In the genomic region with DNA sequence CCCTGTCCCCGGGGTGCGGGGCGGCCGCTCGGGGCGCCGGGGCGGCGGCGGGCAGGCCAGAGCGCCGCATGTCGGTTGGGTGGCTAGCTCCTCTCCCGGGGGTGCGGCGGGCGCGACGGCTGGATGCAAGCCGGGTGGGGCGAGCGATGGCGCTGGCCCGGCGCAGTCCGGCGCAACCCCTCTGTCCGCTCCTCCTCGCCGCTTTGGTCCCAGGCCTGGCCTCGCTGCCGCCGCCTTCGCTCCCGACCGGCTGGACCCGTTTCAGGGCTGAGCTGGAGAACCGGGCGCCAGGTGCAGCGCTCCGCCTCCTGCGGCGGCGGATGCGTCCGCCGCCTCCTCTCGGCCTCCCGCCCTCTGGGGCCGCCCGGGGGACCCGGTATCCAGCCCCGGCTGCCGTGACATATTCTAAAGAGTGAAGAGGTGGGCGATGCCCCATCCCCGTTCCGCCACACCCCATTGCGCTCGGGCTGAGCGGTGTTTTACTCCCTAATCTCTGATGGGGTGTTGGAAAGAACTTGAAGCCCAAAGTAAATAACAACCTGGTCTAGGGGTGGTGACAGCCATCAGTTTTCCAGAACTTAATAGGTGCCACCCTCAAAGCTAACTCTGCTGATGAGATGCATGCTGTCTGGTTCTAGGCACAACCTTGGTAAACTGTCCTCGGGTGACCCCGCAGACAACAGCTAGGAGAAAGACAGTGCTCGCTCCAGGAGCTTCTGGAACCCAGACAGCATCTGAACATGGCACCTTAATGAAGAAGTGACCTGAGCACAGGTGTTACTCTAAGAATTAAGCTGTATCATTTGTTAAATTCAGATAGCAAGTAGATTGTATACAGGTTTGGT, we compare ENCODE assay signal across 8 mouse cellular contexts. TPM values are rescaled to one million over a fixed set of nuclear protein-coding genes. Genes with fewer than 3 reads are reported as not detected.
DNase-seq lines count a peak whose midpoint lies in the region; ATAC-seq and TF ChIP-seq lines count a peak whose summit lies in the region.

A gene (minus strand): TSS at position 407 of the 845 bp plus-strand sequence.

- no peaks in the 10 kb centered on the region for H3K9me3 ChIP-seq in MEL (replicated peaks; ENCODE audit: insufficient read depth, low read length)
- no peaks in the 10 kb centered on the region for H3K9me3 ChIP-seq in hindbrain, embryonic 11.5 days (ENCODE audit: control insufficient read depth, low read length)

- TF ChIP-seq POLR2A in MEL (IDR thresholded peaks at IDR 0.05; ENCODE audit: control insufficient read depth in 1 of 2, insufficient read depth in 1 of 2, low read depth in 1 of 2, low read length in 2 of 2, poor library complexity in 1 of 2), result no peak; a peak in 1 of 4 replicates

- H3K4me2 ChIP-seq in hindbrain, embryonic 11.5 days (replicated peaks; ENCODE audit: low read depth, low read length), result peak within 1 kb of the TSS; percentile 61

- peak within 1 kb of the TSS; percentile 82 for H3K9ac ChIP-seq in MEL (ENCODE audit: control insufficient read depth, low read depth, low read length, poor library complexity, severe bottlenecking)
- peak within 1 kb of the TSS; percentile 89 for H3K9ac ChIP-seq in hindbrain, embryonic 11.5 days (ENCODE audit: low read depth, low read length)

- TF ChIP-seq CTCF in MEL (IDR thresholded peaks at IDR 0.05 in 2 of 3, conservative IDR thresholded peaks at IDR 0.05 in 1 of 3; ENCODE audit: control insufficient read depth in 1 of 3, insufficient read depth in 1 of 3, low read depth in 2 of 3, low read length in 3 of 3, poor library complexity in 1 of 3, severe bottlenecking in 1 of 3), result no peak

- TF ChIP-seq EP300 in MEL (IDR thresholded peaks at IDR 0.05; ENCODE audit: low read depth in 1 of 2, low read length in 2 of 2), result no peak; a peak in 1 of 4 replicates

- DNase-seq in MEL (ENCODE audit: low read depth, low spot score), result peak; percentile 51
- DNase-seq in cerebellum, adult 8-10 months, result peak; percentile 79
- DNase-seq in frontal cortex, postnatal 10 days (ENCODE audit: low spot score in 2 of 2), result peak; percentile 22 to 50
- peak; percentile 66 for DNase-seq in hindbrain, embryonic 11.5 days (ENCODE audit: low spot score)
- DNase-seq in layer of hippocampus, postnatal 25 days (ENCODE audit: extremely low spot score in 1 of 2, low spot score in 1 of 2), result peak; percentile 45 to 47
- peak; percentile 61 for DNase-seq in lung, postnatal 10 days
- DNase-seq in ovary, postnatal 10 days (ENCODE audit: low spot score), result peak; percentile 29
- DNase-seq in thymus, postnatal 10 days (ENCODE audit: low spot score in 2 of 2), result peak; percentile 50 to 56

- H3K4me1 ChIP-seq in MEL (ENCODE audit: control insufficient read depth in 1 of 2, insufficient read depth in 2 of 2, low read length in 2 of 2), result peaks cover 13 to 28% of the 10 kb centered on the region in 2 experiments
- H3K4me1 ChIP-seq in hindbrain, embryonic 11.5 days (replicated peaks; ENCODE audit: control insufficient read depth, insufficient read depth, low read length), result 0 out of 2 replicates have a peak, but pooled peaks cover 2% of the 10 kb centered on the region

- H3K27me3 ChIP-seq in MEL (ENCODE audit: control insufficient read depth in 1 of 2, insufficient read depth in 2 of 2, low read length in 2 of 2), result no peaks in the 10 kb centered on the region
- 0 out of 2 replicates have a peak, but pooled peaks cover 3% of the 10 kb centered on the region for H3K27me3 ChIP-seq in hindbrain, embryonic 11.5 days (ENCODE audit: control insufficient read depth, insufficient read depth, low read length)

- H3K36me3 ChIP-seq in MEL (ENCODE audit: control insufficient read depth in 1 of 2, insufficient read depth in 2 of 2, low read length in 2 of 2), result peaks cover 0 to 25% of the 10 kb centered on the region in 2 experiments; a peak in 2 of 4 replicates
- no peaks in the 10 kb centered on the region for H3K36me3 ChIP-seq in hindbrain, embryonic 11.5 days (ENCODE audit: control insufficient read depth, insufficient read depth, low read length)

- peak within 1 kb of the TSS; percentile 21; the same call in 1 of the 2 replicates for H3K27ac ChIP-seq in MEL (ENCODE audit: control insufficient read depth, low read depth, low read length)
- peak within 1 kb of the TSS; percentile 83 for H3K27ac ChIP-seq in hindbrain, embryonic 11.5 days (ENCODE audit: low read depth, low read length)

- peak within 1 kb of the TSS; percentile 86 to 88 for H3K4me3 ChIP-seq in MEL (ENCODE audit: control insufficient read depth in 1 of 2, insufficient read depth in 1 of 2, low read depth in 2 of 2, low read length in 2 of 2)
- peak within 1 kb of the TSS; percentile 84 for H3K4me3 ChIP-seq in hindbrain, embryonic 11.5 days (ENCODE audit: low read depth, low read length)

- 1% methylated on average over 48 of the region's 63 CpGs for WGBS in hindbrain, embryonic 11.5 days

- peak; percentile 76 for ATAC-seq in hindbrain, embryonic 11.5 days (ENCODE audit: low FRiP score)

- TF ChIP-seq RAD21 in MEL (IDR thresholded peaks at IDR 0.05; ENCODE audit: low read depth, low read length), result no peak

- peaks cover 5% of the 10 kb centered on the region; the same call in 1 of the 2 replicates for H3K79me2 ChIP-seq in MEL (ENCODE audit: control insufficient read depth, insufficient read depth, low read length, poor library complexity)

TF ChIP-seq in MEL, 35 proteins besides CTCF, POLR2A, EP300 and RAD21:
- TF ChIP-seq SIN3A (IDR thresholded peaks at IDR 0.05; ENCODE audit: low read length) (peak; percentile 36; the same call in 1 of the 2 replicates), UBTF (IDR thresholded peaks at IDR 0.05; ENCODE audit: borderline replicate concordance, insufficient read depth, low read depth, low read length) (0 out of 2 replicates have a peak, but pooled peaks have one; percentile 61), ZKSCAN1 (IDR thresholded peaks at IDR 0.05; ENCODE audit: low read depth, low read length) (no peak), NELFE (IDR thresholded peaks at IDR 0.05; ENCODE audit: low read depth, low read length) (no peak), ZNF384 (IDR thresholded peaks at IDR 0.05; ENCODE audit: low read depth, low read length) (no peak), KAT2A (conservative IDR thresholded peaks at IDR 0.05; ENCODE audit: low read depth, low read length) (no peak), HCFC1 (IDR thresholded peaks at IDR 0.05; ENCODE audit: low read depth, low read length) (no peak), ZC3H11A (IDR thresholded peaks at IDR 0.05; ENCODE audit: low read depth, low read length) (no peak), POLR2AphosphoS2 (IDR thresholded peaks at IDR 0.05; ENCODE audit: low read length) (no peak), CHD1 (IDR thresholded peaks at IDR 0.05; ENCODE audit: low read depth, low read length) (no peak), JUND (IDR thresholded peaks at IDR 0.05; ENCODE audit: low read depth, low read length) (no peak), MAFK (IDR thresholded peaks at IDR 0.05; ENCODE audit: borderline replicate concordance, low read depth, low read length) (no peak), CHD2 (IDR thresholded peaks at IDR 0.05; ENCODE audit: low read length) (no peak), GATA1 (IDR thresholded peaks at IDR 0.05; ENCODE audit: low read depth, low read length) (no peak), MAX (IDR thresholded peaks at IDR 0.05; ENCODE audit: low read length) (no peak), POLR2AphosphoS5 (IDR thresholded peaks at IDR 0.05; ENCODE audit: borderline replicate concordance, low read depth, low read length) (no peak)

RNA-seq across cellular contexts. Expression of the gene that starts here (rescaled TPM):
- total RNA-seq in MEL (2012; rRNA removed), result 2.9 and 4.3 TPM in 2 replicates
- polyA plus RNA-seq in MEL (2012; ENCODE audit: insufficient read depth in 1 of 2, insufficient read length in 2 of 2, low read depth in 1 of 2, low replicate concordance in 2 of 2, missing spikeins in 1 of 2), result 1 to 10 TPM in 1 of 2 experiments, not detected in 1; 6.4 TPM
- polyA plus RNA-seq in hindbrain, embryonic 11.5 days (2014; fragmentation: Nextera tagmentation; extraction: Ambion mirVana), result 5.0 and 6.6 TPM in 2 replicates
- 10 to 100 TPM; 71.1 to 75.3 TPM for total RNA-seq in layer of hippocampus, postnatal 25 days (2021)

Comparison
In these comparisons a context has a peak if more than half of its experiments do, and no peak if none do; other contexts are left out.
1. Peak in every context shown above with its lines: DNase-seq, ATAC-seq, H3K4me3 ChIP-seq and H3K27ac ChIP-seq.
2. RNA of the gene that starts here (total RNA-seq): 71.1 to 75.3 TPM in layer of hippocampus, postnatal 25 days; 2.9 to 4.3 TPM in MEL; every median in the first group is over 10 times any median in the second.
3. DNase-seq: peak in every context shown above with its lines; median percentile 79 in cerebellum, adult 8-10 months; 66 in hindbrain, embryonic 11.5 days; 61 in lung, postnatal 10 days; 53 in thymus, postnatal 10 days; 51 in MEL; 46 in layer of hippocampus, postnatal 25 days; 36 in frontal cortex, postnatal 10 days; 29 in ovary, postnatal 10 days.